Mouse (Mus musculus): ENCODE measurements around the gene H2-Ob.
A peak's percentile ranks its signal among the peaks of the same experiment; 100 is the strongest.

The H2-Ob gene

DNA sequence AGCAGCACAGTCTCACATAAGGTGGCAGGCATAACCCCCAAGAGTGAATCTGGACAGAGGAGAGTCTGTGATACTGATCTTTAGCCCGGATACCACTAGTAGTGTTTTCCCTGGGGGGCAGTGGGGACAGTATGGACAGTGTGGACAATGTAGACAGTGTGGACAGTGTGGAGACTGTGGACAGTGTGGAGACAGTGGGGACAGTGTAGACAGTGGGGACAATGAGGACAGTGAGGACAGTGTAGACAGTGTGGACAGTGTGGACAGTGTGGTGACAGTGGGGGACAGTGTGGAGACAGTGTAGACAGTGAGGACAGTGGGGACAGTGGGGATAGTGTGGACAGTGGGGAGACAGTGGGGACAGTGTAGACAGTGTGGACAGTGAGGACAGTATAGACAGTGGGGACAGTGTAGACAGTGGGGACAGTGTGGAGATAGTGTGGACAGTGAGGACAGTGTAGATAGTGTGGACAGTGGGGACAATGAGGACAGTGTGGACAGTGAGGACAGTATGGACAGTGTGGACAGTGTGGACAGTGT, 41.9 kb downstream of the H2-Ob start:
- no peak for DNase-seq (ENCODE audit: extremely low spot score, low read depth, low spot score)

DNA sequence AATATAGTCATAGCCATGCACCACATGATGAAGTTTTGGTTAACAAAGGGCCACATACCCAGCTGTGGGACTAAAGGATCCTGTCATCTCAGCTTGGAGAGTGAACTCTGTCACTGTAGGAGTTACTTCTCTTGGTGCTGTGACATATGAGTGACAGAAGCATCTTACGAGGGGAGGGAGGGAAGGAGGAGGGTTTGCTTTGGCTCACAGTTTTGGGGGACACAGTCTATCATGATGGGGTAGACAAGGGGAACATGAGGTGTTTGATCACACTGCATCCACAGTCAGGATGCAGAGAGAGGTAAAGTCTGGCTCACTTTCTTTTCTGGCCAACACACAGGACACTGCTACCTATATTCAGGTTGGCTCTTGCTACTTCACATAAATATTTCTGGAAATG, 43.1 kb downstream of the H2-Ob start:
- DNase-seq (ENCODE audit: extremely low spot score, low read depth, low spot score): no peak

DNA sequence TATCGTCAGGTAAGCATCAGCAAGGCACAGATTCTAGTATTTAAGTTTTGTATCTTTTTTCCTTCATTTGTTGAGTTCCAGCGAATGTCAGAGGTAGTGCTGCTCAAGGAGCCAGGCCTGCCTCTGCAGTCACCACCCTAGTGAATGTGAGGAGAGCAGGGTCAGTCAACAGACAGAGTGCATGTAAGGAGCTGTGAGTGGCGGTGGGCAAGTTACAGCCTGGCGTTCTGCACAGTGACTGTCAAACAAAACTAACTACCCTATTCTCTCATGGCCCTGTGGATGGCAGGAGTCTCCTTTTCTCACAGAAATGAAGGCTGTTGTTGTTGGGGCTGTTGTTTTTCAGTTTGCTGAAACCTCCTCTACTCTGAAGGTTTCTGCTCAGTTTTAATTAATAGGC, 46.7 kb downstream of the H2-Ob start:
- DNase-seq (ENCODE audit: extremely low spot score, low read depth, low spot score): no peak

DNA sequence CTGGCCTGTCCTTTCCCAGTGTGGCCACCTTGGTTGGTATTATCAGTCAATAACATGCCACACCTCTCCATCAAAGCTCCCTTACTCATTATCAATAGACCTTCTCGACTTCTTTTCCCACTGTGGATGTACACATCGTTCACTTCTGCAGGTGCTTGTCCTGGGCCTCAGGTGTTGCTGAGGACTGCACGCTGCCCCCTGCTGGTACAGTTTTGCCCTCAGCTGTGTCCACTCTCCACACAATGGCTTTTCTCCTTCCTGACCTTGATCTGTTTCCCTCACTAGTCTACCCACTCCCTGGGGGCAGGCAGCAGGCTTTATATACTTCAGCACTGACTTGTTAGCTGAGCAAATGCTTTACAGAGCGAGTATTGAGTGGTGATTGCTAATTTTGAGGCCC, 47.1 kb downstream of the H2-Ob start:
- no peak for DNase-seq (ENCODE audit: extremely low spot score, low read depth, low spot score)

DNA sequence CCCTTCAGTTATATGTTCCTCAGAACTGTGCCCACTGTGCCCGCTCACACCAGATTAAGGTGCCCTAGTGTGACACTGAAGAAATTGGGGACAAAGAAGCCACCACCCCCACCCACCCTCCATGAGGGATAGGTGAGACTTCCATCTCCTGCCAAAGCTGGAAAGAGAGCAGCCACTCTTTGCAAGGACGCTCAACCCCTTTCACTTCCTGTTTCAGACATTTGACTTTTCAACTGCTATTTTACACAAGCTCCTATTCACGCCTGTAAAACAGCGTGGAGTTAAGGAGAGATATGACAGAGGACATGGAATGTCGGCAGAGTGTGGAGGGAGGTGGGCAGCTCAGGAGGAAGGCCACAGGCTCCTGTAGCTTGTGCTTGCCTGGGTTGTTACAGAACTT, 47.8 kb downstream of the H2-Ob start:
- DNase-seq (ENCODE audit: extremely low spot score, low read depth, low spot score): no peak

DNA sequence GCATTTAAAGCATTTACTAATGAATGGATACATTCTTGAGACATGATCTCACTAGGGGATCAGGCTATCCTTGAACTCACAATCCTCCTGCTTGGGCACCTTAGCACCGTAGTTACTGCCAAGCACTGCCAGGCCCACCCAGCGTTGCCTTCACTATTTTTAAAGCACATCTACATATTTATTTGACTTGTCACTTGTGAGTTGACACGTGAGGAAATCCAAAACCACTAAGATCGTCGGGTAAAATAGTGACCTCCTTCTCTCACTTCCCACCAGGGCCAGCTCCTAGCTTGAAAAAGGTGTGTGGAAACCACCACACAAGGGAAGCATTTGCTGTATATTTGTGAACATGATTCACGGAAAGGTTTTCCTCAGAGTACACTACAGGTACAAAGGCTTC, 48.3 kb downstream of the H2-Ob start:
- no peak for DNase-seq (ENCODE audit: extremely low spot score, low read depth, low spot score)

DNA sequence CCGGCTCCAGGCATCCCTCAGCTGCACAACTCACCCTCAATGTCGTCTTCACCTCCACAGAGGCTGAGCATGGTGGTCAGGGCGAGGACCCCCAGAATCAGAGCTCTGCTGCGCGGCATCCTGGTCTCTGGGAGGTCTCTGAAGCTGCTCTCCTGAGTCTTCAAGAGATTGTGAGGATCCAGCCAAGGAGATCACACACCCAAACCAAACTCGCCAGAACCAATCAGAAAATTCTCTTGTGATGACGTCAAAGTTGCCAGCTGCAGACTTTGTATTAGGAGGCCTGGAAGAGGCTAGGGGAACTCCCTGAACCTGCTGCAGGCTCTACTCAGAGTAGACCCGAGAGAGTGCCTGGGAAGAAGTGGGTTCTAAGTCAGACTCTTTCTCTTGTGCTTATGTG, 48.9 kb downstream of the H2-Ob start, which contains the start of gene H2-Aa:
Gene H2-Aa (minus strand): TSS at position 176 of the 400 bp plus-strand sequence.
- DNase-seq (ENCODE audit: extremely low spot score, low read depth, low spot score): peak; percentile 56

DNA sequence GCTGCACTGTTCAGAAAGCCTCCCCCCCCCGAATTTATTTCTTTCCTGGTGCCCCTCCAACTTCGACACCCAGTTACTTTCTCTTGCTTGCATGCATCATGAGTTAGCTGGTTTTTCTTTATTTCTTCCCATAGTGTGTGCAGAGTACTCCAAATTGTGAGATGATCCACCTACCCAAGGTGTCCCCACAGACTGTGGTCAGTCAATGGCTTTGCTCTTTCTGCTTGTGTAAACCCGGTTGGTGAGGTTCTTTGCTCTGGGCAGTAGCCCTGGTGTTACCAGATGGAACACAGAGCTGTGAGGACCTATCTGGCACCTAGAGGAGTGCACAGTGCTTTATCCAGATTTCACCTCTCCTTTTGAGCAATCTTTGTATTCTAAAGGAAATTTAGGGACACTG, 49.4 kb downstream of the H2-Ob start:
- DNase-seq (ENCODE audit: extremely low spot score, low read depth, low spot score): no peak

DNA sequence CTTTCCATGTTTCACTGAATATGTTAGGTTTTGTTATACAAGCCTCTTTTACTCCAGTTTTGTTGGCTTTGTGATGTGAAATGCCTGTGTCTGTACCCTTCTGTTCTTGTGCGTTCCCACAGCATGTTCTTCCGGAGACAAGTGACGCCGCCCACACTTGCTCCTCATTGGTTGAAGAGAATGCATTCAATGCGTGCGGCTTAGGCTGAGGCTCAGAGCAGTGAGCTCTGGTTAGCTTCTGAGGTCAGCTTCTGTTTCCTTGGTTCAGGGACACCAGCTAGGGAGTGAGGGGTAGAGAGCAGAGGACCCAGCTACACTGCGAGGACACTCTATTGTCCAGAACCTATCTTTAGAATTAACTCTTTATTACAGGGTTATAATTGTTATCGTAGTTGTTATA, 52.9 kb downstream of the H2-Ob start:
- DNase-seq (ENCODE audit: extremely low spot score, low read depth, low spot score): peak; percentile 66

DNA sequence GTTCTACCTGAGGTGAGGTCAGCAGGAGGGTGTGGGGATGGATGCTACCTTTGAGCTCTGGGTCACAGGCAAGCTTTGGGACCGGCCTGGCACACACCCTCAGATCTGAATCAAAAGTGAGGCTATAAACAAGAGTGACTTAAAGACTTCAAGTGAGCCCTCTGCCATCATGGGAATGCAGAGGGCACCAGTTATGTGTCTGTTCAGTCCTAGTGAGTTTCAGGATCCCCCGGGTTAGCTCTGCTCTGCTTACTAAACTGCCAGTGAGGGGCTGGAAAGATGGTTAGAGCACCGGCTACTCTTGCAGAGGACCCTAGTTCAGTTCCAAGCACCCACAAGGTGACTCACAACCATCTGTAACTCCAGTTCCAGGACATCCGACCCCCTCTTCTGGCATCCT, 53.9 kb downstream of the H2-Ob start:
- DNase-seq (ENCODE audit: extremely low spot score, low read depth, low spot score): no peak

DNA sequence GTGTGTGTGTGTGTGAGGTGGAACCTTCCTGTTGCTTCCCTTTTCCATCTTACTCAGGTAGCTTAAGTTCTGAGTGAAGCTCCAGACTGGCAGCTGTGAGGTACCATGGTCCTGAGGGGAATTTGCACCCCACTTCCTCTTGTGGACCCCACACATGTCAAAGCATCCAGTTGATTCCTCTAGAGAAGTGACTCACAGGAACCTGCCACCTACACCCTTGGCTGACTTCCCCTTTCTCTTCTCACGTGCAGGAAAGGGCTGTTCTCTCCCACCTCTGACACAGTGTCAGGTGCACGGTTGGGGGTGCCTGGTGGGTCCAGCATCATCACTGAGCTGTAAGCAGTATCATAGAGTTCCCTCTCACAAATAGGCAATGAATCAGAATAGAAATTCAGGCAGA, 54.8 kb downstream of the H2-Ob start:
- DNase-seq (ENCODE audit: extremely low spot score, low read depth, low spot score): no peak

DNA sequence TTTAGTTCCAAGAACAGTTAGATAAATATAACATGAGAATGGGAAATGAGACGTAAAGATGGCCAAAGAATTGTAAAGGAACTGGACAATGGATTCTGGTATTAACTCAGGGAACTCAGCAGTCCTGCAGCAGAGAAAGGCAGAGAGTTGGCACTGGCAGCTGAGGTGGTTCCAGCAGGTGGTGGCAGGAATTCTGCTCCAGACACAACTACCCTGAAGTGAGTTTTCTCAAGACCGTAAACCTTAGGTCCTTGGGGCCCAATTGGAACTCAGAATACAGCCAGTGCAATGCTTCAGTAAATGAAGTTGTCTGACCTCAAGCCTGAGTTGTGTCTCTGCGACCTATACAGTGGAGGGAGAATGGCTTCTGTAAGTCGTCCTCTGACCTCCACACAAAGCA, 55.5 kb downstream of the H2-Ob start:
- DNase-seq (ENCODE audit: extremely low spot score, low read depth, low spot score): no peak

DNA sequence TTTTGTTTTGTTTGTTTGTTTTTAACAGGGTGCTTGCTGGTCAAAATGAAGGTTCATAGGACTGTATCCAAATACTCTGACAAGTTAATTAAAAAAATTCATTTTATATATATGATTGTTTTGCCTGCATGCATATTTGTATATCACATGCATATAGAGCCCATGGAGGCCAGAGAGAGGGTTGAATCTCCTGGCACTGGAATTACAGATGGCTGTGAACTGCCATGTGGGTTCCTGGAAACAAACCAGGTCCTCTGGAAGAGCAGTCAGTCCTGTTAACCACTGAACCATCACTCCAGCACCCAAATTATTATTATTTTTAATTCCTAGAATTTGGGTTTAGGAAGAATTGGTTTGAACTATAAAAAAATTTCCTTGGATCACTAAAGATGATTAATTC, 56.6 kb downstream of the H2-Ob start:
- no peak for DNase-seq (ENCODE audit: extremely low spot score, low read depth, low spot score)

DNA sequence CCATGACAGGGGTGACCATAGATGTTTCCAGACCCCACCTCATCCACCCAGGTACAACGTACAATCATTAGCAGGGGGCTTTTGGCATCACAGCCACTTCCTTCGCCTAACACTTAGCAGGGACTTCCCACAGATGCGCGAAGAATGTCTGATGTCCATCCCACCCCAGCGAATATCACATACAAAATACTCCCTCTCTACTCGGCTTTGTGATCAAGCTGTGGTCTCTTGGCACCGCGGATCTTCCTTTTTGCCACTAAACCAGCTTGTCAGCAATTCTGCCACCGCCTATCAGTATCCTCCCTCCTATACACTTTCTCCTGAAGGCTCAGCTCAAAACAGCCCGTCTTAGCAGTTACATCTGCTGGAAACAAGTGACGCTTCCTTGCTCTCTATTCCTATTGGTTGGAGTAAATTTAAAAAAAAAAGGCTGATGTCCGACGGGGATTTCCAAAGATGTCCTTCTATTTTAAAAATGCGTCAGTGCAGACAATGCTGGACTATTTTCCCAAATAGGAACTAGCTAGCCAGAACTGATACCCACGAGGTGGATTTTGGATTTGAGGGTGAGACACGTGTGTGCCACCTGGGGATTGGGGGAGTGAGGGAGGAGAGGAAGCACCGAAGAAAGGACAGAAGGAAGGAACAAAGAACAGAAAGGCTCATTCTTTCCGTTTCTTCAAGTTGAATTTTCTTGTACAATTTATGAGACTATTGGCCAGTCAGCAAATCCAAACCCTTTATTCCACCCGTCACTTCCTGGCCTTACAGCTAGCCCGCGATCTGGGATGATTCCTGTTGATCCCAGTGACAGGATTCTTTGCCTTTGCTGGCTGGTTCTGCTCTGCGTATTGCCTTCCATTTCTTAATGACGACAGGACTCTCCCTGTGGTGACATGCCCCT, 57.4 kb downstream of the H2-Ob start:
- DNase-seq (ENCODE audit: extremely low spot score, low read depth, low spot score): peak; percentile 72

DNA sequence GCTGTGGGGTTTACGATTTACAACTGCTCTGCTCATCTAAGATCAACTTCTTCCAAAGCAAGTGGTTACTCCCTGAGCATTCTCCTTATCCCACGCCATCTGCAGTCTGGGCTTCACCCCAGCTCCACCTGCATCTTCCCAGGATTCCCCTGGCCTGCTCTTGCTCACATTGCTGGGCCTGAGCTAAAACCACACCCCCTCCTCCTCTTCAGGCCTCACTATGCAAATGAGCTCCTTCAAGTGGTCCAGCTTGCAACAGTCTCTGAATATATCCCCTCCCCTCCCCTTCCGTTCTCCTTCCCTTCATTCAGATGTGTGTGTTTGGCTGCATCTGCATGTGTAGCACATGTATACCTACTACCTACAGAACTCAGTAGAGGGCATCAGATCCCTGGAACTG, 60.7 kb downstream of the H2-Ob start:
- no peak for DNase-seq (ENCODE audit: extremely low spot score, low read depth, low spot score)

DNA sequence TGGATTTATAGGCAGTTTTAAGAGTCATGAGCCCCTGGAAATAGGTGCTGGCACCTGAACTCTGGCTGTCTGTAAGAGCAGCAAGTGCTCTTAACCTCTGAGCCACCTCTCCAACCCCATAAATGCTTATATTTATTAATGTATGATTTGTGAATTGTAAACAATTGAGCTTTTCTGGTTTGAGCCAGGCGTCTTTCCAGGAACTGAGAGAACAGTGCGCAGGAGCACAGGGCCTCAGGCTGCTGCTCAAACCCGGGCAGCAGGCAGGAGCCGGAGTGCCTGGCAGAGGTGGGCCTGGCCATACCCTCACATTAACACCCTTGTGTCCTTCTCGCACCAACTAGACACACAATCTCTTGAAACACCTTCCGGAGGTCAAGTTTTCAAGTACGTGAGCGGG, 61.4 kb downstream of the H2-Ob start:
- no peak for DNase-seq (ENCODE audit: extremely low spot score, low read depth, low spot score)

DNA sequence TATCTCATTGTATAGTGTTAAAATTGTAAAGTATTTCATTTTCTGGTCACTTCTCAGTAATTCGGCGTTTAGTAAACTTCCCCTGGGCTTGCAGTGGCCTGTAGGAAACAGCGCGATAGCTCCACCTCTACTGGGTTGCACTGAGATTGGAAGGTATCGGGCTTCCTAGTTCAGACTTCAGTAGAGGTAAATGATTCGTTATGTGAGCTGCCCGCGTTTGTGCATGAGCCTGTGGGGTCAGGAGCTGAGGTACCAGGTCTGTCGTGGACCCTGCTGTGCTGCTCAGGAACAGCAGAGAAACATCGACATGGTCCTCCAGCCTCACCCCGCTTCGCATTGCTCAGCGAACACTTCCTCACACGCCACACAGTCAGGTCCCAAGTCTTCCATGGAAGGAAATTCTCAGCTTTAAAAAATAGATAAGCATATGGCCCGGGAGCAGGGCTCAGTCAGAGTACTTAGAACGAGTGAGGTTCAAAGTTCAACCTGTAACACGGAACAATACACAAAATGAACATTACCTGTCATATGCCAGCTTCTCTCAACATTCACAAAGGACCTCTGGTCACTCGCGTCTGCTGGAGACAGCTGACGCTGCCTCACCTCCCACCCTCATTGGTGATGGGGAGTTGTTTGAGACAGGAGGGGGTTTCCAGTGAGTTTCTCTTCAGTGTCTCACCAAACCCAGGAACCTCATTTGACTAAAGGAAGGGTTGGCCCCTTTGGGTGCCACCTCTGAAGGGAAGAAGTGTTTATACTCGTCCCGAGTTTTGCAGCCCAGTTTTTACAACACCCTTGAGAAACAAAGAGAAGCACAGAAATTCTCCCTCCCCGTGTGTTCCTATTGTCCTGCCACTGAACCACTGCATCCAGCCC, 62.2 kb downstream of the H2-Ob start:
- no peak for DNase-seq (ENCODE audit: extremely low spot score, low read depth, low spot score)

DNA sequence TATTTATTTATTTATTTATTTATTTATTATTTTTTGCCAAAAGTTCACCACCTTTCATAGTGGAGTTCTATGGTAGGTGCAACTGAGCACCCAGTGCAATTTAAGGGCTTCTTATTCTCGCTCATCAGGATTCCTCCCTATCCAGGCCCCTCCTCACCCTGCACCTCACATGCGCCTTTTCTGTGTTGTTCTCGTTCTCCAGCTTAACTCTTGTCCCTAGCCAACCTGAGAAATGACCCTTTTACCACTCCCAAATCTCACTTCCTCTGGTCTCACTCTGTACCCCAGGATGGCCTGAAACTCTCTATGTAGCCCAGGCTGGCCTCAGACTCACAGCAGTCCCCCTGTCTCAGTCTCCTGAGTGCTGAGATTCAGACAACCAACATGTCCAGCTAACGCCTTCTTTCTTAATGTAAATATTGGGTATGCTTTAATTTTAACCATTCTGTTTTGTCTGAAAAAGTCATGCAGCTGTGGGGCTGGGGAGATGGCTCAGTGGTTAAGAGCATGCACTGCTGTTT, 63.0 kb downstream of the H2-Ob start:
- no peak for DNase-seq (ENCODE audit: extremely low spot score, low read depth, low spot score)

DNA sequence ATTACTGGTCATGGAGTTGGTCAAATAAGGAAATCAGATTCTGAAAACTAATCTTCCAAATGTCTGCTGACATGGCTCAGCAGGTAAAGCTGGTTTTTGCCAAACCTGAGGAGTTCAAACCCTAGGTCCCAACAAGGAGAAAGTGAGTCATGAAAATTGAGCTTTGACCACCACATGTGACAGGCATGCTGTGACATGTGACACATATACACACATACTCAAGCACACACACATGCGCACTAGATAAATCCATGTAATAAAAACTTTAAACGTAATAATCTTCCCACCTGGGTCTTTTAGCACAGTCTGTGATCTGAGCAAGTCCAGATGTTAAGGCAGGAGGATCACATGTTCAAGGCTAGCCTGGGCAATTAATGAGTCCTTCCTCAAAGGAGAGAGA, 65.1 kb downstream of the H2-Ob start:
- DNase-seq (ENCODE audit: extremely low spot score, low read depth, low spot score): no peak

All from hindlimb bud, embryonic 11.5 days (tissue).